Mouse (Mus musculus) T-helper 2 cell (primary cell): Measurements from ENCODE around the gene Thrsp.

Experiments used
- in situ Hi-C: fragments of 300-600 bp; cut with MboI, MseI; formaldehyde crosslinking; loops from one replicate; pipeline ENCODE4 v1.15.1; 2025; ENCODE audit warnings: high pct_unique_total_duplicates

Thrsp gene

GRCm38 (mm10) chr7:97418717-97419116, 1.2 kb upstream of the Thrsp start:
- in situ Hi-C loops, result no loop called here

DNA sequence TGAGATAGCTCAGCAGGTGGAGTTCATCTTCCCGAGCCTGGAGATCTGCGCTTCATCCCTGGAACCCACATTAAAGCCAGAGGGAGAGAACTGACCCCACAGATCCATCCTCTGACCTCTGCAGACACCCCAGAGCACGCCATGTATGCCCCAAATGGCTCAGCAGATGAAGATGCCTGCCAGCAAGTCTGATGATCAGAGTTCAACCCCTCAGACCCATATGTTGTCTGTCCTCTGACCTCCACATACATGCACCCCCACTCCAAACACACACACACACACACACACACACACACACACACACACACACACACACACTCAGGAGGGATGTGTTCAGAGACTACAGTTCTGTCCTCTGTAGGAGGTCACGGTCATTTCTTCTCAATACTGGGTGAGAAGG, 1.1 kb downstream of the Thrsp start:
- in situ Hi-C loops, result no loop called here

GRCm38 (mm10) chr7:97414915-97415687, 2.4 kb downstream of the Thrsp start:
- in situ Hi-C loops, result no loop called here

DNA sequence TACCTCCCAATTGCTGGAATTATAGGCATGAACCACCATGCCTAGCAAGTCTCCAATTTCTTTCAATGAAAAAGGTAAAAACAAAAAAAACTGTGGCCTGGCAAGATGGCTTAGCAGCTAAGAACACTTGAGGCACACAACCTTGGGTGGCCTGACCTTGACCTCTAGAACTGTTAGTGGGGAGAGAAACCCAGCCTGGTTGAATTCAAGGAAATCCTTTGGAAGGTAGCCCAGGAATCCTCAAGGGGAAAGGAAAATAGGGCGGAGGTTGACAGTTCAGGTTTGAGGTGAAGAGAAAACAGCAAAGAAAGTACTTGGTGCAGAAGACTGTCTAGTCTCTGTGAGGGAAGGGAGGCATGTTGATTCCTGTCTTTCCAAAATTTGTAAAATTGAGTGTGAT, 3.1 kb downstream of the Thrsp start:
- in situ Hi-C loops, result no loop called here

DNA sequence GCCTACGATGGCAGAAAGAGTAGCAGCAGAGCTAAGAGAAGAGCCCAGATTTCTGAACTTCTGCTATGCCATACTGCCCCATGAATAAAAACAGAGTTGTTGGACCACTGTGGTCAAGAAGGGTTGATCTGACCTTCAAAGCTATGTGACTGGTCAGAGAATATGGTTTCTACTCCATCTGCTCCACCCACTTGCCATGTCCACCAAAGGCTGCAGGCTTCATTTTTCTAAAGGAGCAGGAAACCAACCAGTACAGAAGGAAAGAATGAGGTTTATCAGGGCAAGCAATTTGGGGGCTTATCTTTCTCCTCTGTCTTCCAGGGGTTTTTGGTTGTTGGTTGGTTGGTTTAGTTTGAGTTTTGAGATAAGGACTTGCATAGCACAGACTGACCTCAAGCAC, 3.5 kb downstream of the Thrsp start:
- in situ Hi-C loops, result no loop called here

DNA sequence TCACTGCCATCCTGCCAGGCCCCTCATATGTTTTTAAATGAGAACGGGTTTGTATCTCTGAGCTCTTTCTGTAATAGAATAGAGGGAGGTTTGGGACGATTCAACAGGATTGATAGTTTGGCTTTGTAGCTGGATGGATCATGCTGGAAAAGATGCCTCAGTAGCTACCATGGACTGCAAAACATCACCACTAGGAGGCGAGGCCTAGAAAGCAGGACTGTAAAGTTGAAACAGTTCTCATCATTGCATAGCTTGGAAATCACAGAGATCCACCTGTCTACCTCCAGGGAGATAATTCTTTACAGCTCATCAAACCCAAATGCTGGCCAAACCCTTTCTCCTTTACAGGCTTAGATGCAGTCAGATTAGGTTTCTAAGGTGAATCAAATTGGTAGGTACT, 6.0 kb downstream of the Thrsp start:
- in situ Hi-C loops, result no loop called here

DNA sequence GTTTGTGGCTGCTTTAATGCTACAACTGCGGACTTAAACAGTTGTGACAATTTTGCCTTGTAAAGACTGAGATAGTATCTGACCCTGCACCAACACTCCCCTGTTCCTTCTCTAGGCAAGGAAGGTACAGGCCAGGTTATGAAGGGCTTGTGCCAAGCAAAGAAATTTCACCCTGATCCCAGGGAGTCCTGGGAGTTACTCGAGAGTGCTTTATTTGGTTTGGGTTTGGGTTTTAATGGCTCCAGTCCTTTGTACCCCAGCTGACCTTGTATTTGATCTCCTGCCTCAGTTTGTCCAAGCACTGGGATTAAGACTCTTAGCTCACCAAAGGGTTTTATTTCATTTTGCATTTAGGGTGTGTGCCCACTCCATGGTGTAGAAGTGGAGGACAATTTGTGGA, 6.4 kb downstream of the Thrsp start:
- in situ Hi-C loops, result no loop called here

GRCm38 (mm10) chr7:97407145-97407544, 10.4 kb downstream of the Thrsp start:
- in situ Hi-C loops, result no loop called here

- in situ Hi-C loops, result no loop called here
Observed at GRCm38 (mm10) chr7:97399960-97400715, 17.4 kb downstream of the Thrsp start, which contains the start of gene Ndufc2. TSS of gene Ndufc2 (plus strand) at chr7:97400003.

GRCm38 (mm10) chr7:97398943-97399342, 18.6 kb downstream of the Thrsp start:
- in situ Hi-C loops, result no loop called here

GRCm38 (mm10) chr7:97394375-97394774, 23.2 kb downstream of the Thrsp start:
- in situ Hi-C loops, result no loop called here

- in situ Hi-C loops, result no loop called here
Observed at GRCm38 (mm10) chr7:97392079-97392445, 25.5 kb downstream of the Thrsp start.

- in situ Hi-C loops, result no loop called here
Observed at GRCm38 (mm10) chr7:97391293-97392078, 26.0 kb downstream of the Thrsp start.

GRCm38 (mm10) chr7:97388541-97388940, 29.0 kb downstream of the Thrsp start:
- in situ Hi-C loops, result no loop called here

GRCm38 (mm10) chr7:97387561-97388147, 29.9 kb downstream of the Thrsp start:
- in situ Hi-C loops, result no loop called here

DNA sequence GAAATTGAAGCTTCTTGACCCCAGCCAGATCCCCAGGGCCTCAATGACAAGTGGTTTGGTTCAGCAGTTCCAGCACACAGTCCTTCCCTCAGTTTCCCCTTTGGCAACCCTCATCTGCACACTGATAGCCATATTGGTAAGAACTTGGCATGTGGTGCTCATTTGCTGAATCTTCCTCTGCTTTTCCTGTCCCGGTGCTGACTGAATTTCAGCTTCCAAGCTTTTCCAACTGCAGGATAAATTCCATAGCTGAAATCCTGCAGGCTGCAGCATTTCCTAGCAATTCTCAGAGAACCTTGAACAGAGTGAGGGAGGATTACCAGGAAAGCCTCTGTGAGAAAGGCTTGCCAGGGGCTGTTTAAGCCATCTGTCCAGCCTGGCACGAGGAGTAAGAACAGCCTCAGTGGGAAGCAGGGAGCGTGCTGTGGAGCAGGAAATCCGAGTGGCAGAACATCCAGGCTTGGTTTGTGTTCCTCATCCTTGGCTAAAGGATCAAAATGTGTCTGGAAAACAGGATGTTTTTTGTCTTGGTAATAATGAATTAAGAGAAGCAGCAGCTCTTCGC, 30.6 kb downstream of the Thrsp start:
- in situ Hi-C loops, result no loop called here

DNA sequence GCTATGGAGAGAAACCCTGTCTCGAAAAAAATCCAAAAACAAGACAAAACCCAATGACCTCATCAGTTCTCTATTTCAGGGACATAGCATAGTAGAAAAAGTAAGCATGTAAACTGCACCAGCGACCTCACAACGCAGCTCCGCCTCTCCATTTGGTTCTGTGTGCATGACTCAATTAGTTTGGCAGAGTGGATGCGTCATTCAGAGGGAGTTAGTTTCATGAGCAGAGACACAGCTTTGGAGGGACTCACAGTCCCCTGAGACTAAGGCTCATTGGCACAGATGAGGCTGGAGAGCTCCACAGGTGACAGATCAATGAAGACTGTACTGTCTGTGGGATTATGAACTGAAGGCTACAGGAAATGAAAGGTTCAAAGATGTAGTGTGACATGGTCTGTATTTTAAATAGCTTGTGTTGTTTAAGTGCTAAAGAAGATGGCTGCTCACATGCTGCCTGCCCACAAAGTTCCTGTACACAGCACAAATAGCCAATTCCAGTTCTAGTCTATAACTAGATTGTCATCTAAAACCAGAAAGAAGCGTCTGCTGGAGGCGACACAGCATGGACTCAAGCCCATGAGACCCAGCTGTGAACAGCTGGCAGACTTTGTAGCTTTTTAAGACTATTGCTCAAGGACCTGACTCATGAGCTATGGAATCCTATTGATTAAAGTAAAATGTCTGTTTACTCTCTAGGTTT, 31.3 kb downstream of the Thrsp start:
- in situ Hi-C loops, result no loop called here

DNA sequence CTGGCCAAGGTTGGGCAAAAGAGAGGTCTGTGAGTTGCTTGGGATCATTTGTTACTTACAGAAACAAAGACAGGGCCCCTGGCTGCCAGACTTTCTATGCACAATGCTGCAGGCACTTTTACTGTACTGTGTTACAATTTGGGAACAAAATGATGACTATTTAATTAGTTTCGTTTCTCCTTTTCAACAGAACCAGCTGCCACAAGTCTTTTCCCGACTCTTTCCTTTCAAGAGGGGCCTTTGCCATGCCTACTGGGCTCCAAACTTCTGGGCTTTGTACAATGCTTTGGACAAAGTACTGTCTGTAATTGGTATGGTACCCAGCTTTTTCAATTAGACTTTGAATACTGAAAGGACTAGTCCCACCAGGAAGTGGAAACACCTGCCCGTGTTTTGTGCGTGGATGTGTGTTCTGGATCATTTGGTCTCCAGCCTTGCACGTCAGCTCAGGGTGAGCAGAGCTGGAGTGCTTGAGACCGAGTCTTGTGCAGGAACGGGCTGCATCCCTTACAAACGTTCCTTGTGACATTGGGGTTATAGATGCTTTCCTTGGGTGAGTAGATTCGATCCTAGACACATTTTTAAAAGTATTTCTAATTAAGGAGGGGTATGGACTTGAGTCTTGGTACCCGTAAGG, 33.9 kb downstream of the Thrsp start:
- in situ Hi-C loops, result no loop called here

GRCm38 (mm10) chr7:97382661-97383060, 34.9 kb downstream of the Thrsp start:
- in situ Hi-C loops, result no loop called here

GRCm38 (mm10) chr7:97380500-97381123, 36.9 kb downstream of the Thrsp start:
- in situ Hi-C loops, result no loop called here
